Mouse (Mus musculus) brain, embryonic 18.5 days (tissue): ENCODE measurements at regions not wholly inside any gene's neighbourhood (a gene's known extent, or its start where the extent isn't known, plus 50 kb on each side); places are given as distances from the start of the nearest gene placed in this dataset.
"Not testable (repeated sequence)": the region's sequence is repeated elsewhere in the genome, so short reads cannot be mapped to it uniquely, and the experiment has no call there.

Experiments
- DNase-seq: peaks from one replicate; pipeline ENCODE4 v3.0.0-alpha.2; 2012; ENCODE audit warnings: low read depth, low spot score

DNA sequence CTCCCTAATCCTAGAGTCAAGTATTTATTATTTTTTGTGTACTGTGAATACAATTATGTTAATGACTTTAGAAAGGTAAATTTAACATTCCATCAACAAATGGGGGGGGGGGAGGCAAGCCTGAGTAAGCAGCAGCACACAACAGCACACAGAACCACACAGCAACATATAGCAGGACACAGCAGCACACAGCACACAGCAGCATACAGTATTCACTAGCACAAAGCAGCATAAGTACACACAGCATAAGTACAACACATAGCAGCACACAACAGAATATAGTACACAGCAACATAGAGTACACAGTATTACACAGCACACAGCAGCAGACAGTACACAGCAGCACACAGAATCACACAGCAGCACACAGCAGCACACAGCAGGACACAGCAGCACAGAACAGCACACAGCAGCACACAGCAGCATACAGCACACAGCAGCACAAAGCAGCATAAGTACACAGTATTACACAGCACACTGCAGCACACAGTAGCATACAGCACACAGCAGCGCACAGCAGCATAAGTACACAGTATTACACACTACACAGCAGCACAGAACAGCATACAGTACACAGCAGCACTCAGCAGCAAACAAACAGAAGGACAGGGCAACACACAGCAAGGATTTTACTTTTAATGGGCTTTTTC lies 605.7 kb downstream of the Tbl1xr1 start:
- no peak for DNase-seq

DNA sequence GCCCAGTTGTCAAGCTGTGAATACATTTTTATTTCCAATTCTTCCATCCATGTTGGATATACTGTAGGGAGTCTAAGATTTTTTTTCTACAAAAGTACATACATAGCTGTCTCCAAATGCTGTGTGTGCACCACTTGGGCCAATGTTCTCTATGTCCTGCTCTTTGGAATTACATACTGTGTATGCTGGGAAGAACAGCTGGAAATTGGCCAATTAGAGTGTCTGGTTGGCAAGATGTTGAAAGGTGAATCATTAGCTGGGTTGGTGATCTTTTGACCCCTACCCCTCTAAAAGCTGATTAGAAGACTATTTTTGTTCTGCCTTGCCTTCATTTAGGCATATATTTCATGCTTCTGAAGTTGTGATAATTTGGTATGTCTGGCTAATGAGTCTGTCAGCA lies 622.9 kb downstream of the Tbl1xr1 start:
- DNase-seq: no peak

DNA sequence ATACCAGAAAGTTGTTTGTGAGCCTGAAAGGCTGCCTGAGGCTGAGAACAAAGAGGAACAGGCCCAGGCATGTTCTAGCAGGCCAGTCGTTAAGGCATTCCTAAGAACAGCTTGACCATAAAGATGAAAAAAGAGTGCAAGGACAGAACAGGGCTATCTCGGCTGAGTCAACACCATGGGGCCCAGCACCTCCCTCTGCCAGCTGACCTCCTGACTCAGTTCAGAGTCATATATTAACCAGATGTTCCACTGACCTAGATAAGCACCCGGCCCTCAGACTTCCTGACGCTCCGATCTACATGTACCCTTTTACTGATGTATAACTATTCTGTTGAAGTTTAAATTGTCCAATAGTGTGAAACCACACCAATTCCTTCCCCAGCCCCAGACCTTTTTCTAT lies 625.0 kb downstream of the Tbl1xr1 start:
- DNase-seq: not testable (repeated sequence)

DNA sequence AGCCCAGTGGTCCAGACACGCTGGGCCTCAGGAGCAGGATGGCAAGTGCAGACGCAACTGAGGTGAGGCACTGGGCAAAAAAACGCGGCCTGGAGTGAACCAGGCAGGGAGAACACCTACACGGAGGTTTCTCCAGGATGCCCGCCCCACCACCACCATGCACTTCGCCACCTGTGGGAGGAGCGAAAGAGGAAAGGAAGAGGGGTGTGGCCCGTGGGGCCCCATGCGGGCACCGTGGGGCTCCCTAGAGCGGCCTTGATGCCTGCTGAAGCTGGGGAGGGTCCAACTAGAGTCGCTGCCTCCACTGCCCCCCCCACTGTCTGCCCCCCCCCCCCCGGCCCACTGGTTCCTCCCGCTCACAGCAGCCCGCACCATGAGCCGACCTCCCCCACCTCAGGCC lies 629.2 kb downstream of the Tbl1xr1 start:
- DNase-seq: no peak

DNA sequence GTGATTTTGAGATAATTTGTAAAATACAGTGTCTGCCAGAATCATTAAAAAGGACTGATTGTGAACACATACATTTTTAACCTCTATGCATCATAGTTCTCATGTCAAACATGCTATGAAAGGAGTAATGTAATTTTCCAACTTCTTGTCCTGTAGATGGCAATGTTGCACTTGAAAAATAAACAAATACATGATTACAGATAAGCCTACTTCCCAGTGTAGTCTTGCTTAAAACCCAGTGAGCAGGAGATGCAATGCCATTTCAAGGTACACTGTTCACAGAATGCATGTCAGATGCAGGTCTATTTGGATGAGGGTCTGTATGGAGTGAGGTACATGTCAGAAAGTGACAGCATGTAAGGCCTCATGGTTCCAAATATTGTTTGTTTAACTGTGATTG lies 668.6 kb downstream of the Tbl1xr1 start:
- DNase-seq: peak; percentile 54
